Mouse (Mus musculus) lung, embryonic 16.5 days (tissue): ENCODE measurements around the gene 4931428F04Rik. TPM values are rescaled to one million over a fixed set of nuclear protein-coding genes. Genes with fewer than 3 reads are reported as not detected.

Experiments used
- ATAC-seq: fragments of 200-750 bp; cut with Nextera tagmentation; 2 replicates; pipeline ENCODE4 v1.8.0; 2017; ENCODE audit warnings: low read depth, mild to moderate bottlenecking, moderate library complexity
- H3K27ac ChIP-seq: fragments of 300-500 bp; sonication (generic); 2 replicates; pipeline ENCODE4 v1.5.1; 2014; ENCODE audit warnings: mild to moderate bottlenecking, control low read depth, low read length
- H3K27me3 ChIP-seq: fragments of 300-500 bp; sonication (generic); 2 replicates; pipeline ENCODE4 v1.6.1; 2014; ENCODE audit warnings: low read depth, low read length, mixed read lengths; ENCODE audit not compliant: control insufficient read depth, insufficient read depth
- H3K36me3 ChIP-seq: fragments of 300-500 bp; sonication (generic); 2 replicates; pipeline ENCODE4 v1.6.1; 2014; ENCODE audit warnings: low read length; ENCODE audit not compliant: control insufficient read depth, insufficient read depth
- H3K4me1 ChIP-seq: fragments of 300-500 bp; sonication (generic); replicated peaks from 2 replicates; pipeline ENCODE4 v1.6.1; 2014; ENCODE audit warnings: low read length, mixed read lengths; ENCODE audit not compliant: control insufficient read depth, insufficient read depth
- H3K4me2 ChIP-seq: fragments of 300-500 bp; sonication (generic); 2 replicates; pipeline ENCODE4 v1.6.1; 2014; ENCODE audit warnings: low read depth, low read length, control low read depth
- H3K4me3 ChIP-seq: fragments of 300-500 bp; sonication (generic); 2 replicates; pipeline ENCODE4 v1.5.1; 2014; ENCODE audit warnings: mild to moderate bottlenecking, low read length, control low read depth
- H3K9ac ChIP-seq: fragments of 300-500 bp; sonication (generic); 2 replicates; pipeline ENCODE4 v1.6.1; 2014; ENCODE audit warnings: low read length, control low read depth
- H3K9me3 ChIP-seq: fragments of 300-500 bp; sonication (generic); 2 replicates; pipeline ENCODE4 v1.6.1; 2016; ENCODE audit warnings: low read length; ENCODE audit not compliant: control insufficient read depth
- WGBS: fragments of 180-500 bp; shearing (Covaris S2); extraction: QIAGEN DNeasy Blood & Tissue Kit; methylation state at CpG from one replicate; pipeline ENCODE4 v1.1.7; 2014; 5-methylcytosine and 5-hydroxymethylcytosine counted together
- polyA plus RNA-seq: library from polyadenylated mRNA; unstranded; fragments of >200 nt; fragmentation: Nextera tagmentation; extraction: Ambion mirVana; gene quantifications from 2 replicates; pipeline ENCODE4 v1.2.1, GENCODE M21; 2015

The 4931428F04Rik gene
- polyA plus RNA-seq, 1 experiment from 2014 or later: 9.5 TPM

DNA sequence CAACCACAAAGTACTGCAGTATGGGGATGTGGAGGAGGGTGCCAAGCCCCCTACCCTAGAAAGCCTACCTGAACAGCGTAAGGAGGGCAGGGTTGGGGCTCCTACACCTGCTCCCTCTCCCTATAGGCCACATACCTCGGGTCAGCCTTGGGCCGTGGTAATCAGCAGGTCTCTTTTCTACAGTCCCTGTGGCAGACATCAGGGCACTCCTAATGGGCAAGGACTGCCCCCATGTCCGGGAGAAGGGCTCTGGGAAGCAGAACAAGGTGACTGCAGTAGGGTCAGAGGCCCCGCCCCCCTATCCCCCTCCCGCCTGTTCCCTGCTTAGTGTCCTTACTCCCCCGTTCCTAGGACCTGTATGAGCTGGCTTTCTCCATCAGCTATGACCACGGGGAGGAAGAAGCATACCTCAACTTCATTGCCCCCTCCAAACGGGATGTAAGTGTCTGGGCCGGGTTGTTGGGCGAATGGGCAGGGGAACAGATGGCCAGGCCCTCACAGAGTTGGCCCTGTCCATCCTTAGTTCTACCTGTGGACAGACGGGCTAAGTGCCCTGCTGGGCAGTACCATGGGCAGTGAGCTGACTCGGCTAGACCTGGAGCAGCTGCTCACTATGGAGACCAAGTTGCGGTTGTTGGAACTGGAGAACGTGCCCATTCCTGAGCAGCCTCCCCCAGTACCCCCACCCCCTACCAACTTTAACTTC is 19.6 kb upstream of the 4931428F04Rik start:
- no peak for ATAC-seq
- 77% methylated on average over 15 of the region's 15 CpGs for WGBS
- Histone ChIP-seq H3K4me1 (peaks cover 18% of the 10 kb centered on the region), H3K9ac (no peak overlapping the region), H3K27ac (no peak overlapping the region), H3K4me3 (no peak overlapping the region), H3K36me3 (peaks cover 29% of the 10 kb centered on the region), H3K27me3 (no peaks in the 10 kb centered on the region), H3K4me2 (no peak overlapping the region), H3K9me3 (no peaks in the 10 kb centered on the region)

DNA sequence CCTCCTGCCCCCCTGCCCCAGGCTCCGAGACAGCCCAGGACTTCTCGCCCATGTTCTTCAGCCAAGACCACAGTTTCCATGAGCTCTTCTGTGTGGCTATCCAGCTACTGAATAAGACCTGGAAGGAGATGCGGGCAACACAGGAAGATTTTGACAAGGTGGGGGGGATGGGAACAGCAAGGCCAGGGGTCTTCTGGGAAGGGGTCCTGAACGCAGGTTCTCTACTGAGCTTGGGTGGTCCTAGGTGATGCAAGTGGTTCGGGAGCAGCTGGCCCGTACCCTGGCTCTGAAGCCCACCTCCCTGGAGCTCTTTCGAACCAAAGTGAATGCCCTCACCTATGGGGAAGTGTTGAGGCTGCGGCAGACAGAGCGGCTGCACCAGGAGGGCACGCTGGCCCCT is 18.8 kb upstream of the 4931428F04Rik start:
- no peak overlapping the region for H3K4me3 ChIP-seq
- H3K4me2 ChIP-seq: no peak overlapping the region
- 86% methylated on average over 10 of the region's 10 CpGs for WGBS
- ATAC-seq: no peak
- H3K9me3 ChIP-seq: no peaks in the 10 kb centered on the region
- peaks cover 29% of the 10 kb centered on the region for H3K36me3 ChIP-seq
- peaks cover 23% of the 10 kb centered on the region for H3K4me1 ChIP-seq
- H3K27me3 ChIP-seq: no peaks in the 10 kb centered on the region
- no peak overlapping the region for H3K27ac ChIP-seq
- no peak overlapping the region for H3K9ac ChIP-seq

- H3K27me3 ChIP-seq: no peaks in the 10 kb centered on the region
- no peaks in the 10 kb centered on the region for H3K9me3 ChIP-seq
- H3K4me3 ChIP-seq: no peak overlapping the region
- peaks cover 34% of the 10 kb centered on the region for H3K36me3 ChIP-seq
- no peak overlapping the region for H3K4me2 ChIP-seq
- WGBS: 94% methylated on average over 13 of the region's 13 CpGs
- ATAC-seq: no peak
- H3K9ac ChIP-seq: no peak overlapping the region
- peaks cover 23% of the 10 kb centered on the region for H3K4me1 ChIP-seq
- no peak overlapping the region for H3K27ac ChIP-seq
Measured at GRCm38 (mm10) chr8:105307670-105308069, 18.0 kb upstream of the 4931428F04Rik start.

DNA sequence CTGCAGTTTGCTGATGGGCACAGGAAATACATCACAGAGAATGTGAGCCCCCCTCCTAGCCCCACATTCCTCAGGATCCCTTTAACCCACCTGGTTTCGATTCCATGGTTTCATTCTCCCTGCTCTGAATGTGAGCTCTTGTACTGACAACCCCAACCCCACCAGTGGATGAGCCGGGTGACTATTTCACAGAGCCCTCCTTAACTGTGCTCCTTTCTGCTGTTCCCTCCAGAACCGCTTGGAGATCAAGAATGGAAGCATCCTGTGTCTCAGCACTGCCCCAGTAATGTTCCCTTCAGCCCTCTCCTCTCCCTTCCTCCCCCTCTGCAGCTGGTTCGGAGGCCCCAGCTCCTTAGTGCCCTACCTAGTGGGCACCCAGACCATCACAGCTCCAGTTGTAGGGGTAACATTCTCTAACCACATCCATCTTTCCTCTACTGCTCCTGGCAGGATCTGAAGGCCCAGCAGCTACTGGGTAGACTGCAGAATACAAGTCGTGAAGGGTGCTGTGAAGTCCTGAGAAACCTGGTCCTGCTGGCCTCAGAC is 16.6 kb upstream of the 4931428F04Rik start:
- 24% methylated on average over 5 of the region's 5 CpGs for WGBS
- peaks cover 36% of the 10 kb centered on the region for H3K36me3 ChIP-seq
- H3K27me3 ChIP-seq: no peaks in the 10 kb centered on the region
- peak; percentile 28 for ATAC-seq
- peak overlapping the region; percentile 92 for H3K27ac ChIP-seq
- H3K4me1 ChIP-seq: peaks cover 23% of the 10 kb centered on the region
- H3K9ac ChIP-seq: peak overlapping the region; percentile 69
- no peaks in the 10 kb centered on the region for H3K9me3 ChIP-seq
- H3K4me3 ChIP-seq: peak overlapping the region; percentile 52
- peak overlapping the region; percentile 74 for H3K4me2 ChIP-seq

GRCm38 (mm10) chr8:105305211-105306145 is 15.8 kb upstream of the 4931428F04Rik start, which contains the start of gene Elmo3:
Gene Elmo3, plus strand, starts transcription at chr8:105305601.
- ATAC-seq: peak; percentile 91
- Histone ChIP-seq H3K4me1 (peaks cover 23% of the 10 kb centered on the region), H3K4me3 (peak within 1 kb of the TSS; percentile 52), H3K9me3 (no peaks in the 10 kb centered on the region), H3K9ac (peak within 1 kb of the TSS; percentile 69), H3K4me2 (peak within 1 kb of the TSS; percentile 74), H3K27me3 (no peaks in the 10 kb centered on the region), H3K36me3 (peaks cover 36% of the 10 kb centered on the region), H3K27ac (peak within 1 kb of the TSS; percentile 92)
- WGBS: 6% methylated on average over 30 of the region's 30 CpGs

- peaks cover 42% of the 10 kb centered on the region for H3K36me3 ChIP-seq
- no peak overlapping the region for H3K9ac ChIP-seq
- peak overlapping the region; percentile 92 for H3K27ac ChIP-seq
- WGBS: 39% methylated on average over 9 of the region's 9 CpGs
- H3K4me2 ChIP-seq: no peak overlapping the region
- peaks cover 23% of the 10 kb centered on the region for H3K4me1 ChIP-seq
- peak; percentile 26 for ATAC-seq
- H3K4me3 ChIP-seq: no peak overlapping the region
- no peaks in the 10 kb centered on the region for H3K9me3 ChIP-seq
- no peaks in the 10 kb centered on the region for H3K27me3 ChIP-seq
Measured at GRCm38 (mm10) chr8:105304325-105305210, 14.9 kb upstream of the 4931428F04Rik start.

DNA sequence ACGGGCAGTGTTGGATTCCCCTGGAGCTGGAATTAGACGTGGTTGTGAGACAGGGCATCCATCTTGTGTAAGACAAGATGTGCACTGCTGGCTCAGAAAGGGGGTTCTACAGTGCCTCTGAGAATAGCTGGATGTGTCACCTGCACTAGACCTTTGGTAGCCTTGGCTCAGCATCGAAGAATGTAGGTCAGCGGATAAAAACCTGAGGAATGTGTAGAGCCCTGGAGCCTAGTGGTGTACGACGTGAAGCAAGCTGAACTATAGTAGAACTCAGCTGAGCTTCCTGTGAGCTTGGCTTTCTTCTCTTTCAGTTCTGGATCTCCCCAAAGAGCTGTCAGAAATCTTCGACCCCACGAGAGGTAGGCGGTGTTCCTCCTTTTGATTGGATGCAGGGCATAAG is 14.2 kb upstream of the 4931428F04Rik start:
- Histone ChIP-seq H3K9me3 (no peaks in the 10 kb centered on the region), H3K27ac (0 out of 2 replicates have a peak overlapping the region, but pooled peaks have one; percentile 19), H3K36me3 (peaks cover 40% of the 10 kb centered on the region), H3K4me2 (no peak overlapping the region), H3K9ac (no peak overlapping the region), H3K4me1 (peaks cover 25% of the 10 kb centered on the region), H3K4me3 (no peak overlapping the region), H3K27me3 (no peaks in the 10 kb centered on the region)
- 54% methylated on average over 9 of the region's 9 CpGs for WGBS
- no peak for ATAC-seq

GRCm38 (mm10) chr8:105303396-105303795 is 13.7 kb upstream of the 4931428F04Rik start:
- no peak for ATAC-seq
- 78% methylated on average over 8 of the region's 8 CpGs for WGBS
- H3K9me3 ChIP-seq: no peaks in the 10 kb centered on the region

More at GRCm38 (mm10) chr8:105303396-105303795, 13.7 kb upstream of the 4931428F04Rik start:
- Histone ChIP-seq H3K27me3 (no peaks in the 10 kb centered on the region), H3K4me3 (no peak overlapping the region), H3K4me1 (peaks cover 30% of the 10 kb centered on the region), H3K4me2 (no peak overlapping the region), H3K36me3 (peaks cover 38% of the 10 kb centered on the region), H3K9ac (no peak overlapping the region), H3K27ac (no peak overlapping the region)
